Mouse (Mus musculus) R1 (cell line): ENCODE data around the gene Olfr668.
"Not testable (repeated sequence)": the region's sequence is repeated elsewhere in the genome, so short reads cannot be mapped to it uniquely, and the experiment has no call there.

ENCODE experiments used
- DNase-seq: peaks from one replicate; pipeline ENCODE4 v3.0.0-alpha.2; 2018; ENCODE audit warnings: low read depth, low spot score

The Olfr668 gene

DNA sequence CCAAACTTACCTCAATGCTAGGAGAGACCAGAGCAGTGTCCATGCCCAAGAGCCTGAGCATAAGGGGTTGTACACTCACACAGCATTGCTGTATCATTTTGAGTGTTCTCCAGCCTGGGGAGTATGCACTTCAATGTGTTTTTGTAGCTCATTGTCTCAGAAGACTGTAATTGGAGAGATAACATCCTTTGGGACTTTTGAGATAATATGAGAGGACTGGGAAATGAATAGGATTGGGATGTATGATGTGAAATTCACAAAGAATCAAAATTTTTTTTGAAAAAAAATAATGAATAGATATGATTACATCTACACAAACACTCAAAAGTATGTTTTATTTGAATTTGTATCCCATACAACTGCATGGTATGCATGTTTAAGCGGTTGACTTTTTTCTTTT lies at the start of gene Olfr668:
Gene Olfr668, minus strand, starts transcription at position 101 of the 400 bp plus-strand sequence.
- no peak for DNase-seq

DNA sequence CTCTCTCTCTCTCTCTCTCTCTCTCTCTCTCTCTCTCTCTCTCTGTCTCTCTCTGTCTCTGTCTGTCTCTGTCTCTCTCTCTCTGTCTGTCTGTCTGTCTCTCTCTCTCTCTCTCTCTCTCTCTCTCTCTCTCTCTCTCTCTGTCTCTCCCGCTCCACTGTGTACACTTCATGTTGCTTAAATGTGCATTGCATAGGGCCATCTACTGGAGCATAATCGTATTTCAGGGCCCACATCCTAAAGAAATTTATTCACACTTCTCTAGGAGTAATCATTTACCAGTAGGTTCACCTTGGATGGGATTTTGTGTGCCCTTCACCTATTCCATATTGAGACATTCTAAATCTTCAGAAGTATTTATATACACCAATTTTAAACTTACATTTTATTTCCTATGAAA lies 44.6 kb upstream of the Olfr668 start:
- DNase-seq = not testable (repeated sequence)

DNA sequence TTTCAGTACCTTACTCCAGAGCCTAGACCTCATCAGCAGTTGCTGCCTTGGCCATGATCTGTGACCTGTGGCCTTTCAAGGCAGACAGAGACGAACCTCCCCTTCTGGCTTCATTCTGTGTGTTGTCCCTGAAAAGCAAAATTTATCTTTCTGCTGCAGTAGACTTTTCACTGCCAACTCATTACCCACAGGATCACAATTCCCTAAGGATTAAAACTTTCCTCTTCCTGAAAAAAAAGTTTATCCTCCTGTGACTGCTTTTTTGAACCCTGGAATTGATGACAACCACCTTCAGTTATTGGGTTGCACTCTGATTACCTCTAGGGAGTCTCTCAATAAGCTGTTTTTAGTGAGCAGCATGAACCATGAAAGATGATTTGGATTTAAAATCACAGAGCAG lies 34.7 kb upstream of the Olfr668 start, which contains the start of gene Olfr670:
Gene Olfr670, minus strand, starts transcription at position 101 of the 400 bp plus-strand sequence.
- DNase-seq = no peak

DNA sequence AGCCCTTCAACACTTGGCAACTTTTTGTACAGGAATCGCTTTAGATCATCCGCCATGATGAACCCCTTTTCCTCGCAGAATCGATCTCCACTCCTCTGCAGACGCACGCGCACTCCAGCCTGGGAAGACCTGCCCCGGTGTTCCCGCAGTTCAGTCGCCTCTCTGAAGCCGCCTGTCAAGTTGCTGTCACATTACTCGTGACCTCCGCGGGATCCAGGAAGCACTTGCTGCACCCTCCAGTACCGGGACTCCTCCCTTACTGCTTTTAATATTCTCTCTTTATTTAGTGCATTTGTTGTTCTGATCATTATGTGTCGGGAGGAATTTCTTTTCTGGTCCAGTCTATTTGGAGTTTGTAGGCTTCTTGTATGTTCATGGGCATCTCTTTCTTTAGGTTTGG lies 22.4 kb upstream of the Olfr668 start:
- DNase-seq = peak; percentile 31

DNA sequence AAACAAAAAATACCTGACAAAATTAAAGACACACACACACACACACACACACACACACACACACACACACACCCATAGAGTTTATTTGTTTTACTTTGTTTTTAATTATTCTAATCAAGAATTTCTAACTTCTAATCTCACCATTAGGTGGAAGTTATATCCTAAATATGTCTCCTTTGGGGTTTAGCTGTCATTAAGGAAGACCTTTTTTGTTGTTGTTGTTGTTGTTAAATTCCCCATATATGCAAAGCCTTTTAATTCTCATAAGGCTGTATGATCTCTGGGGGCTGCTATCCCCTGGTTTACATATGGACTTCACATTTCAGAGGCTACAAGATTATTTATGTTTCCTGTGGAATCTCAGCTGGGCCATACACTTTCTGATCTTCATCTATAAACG lies 6.1 kb upstream of the Olfr668 start, which contains the start of gene Olfr669:
Gene Olfr669, plus strand, starts transcription at position 301 of the 400 bp plus-strand sequence.
- no peak for DNase-seq

DNA sequence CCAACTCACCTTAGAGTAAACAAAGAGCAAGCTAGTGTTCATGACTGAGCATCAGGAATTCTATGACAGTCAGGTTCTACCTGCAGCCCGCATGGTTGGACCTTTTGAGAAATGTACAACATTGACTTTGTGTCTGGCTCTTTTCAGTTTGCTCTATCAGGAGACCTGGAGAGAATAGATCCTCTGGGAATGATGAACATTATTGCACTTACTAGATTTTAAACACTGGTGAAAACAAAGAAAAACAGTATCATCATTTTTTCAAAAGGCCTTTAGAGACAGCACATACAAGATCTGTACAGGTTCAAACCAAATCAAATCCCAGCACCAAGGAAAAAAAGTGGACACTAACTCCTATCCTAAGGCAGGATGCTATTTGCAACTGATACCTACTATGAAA lies 6.5 kb downstream of the Olfr668 start, which contains the start of gene Olfr667:
Gene Olfr667, minus strand, starts transcription at position 101 of the 400 bp plus-strand sequence.
- DNase-seq = no peak

DNA sequence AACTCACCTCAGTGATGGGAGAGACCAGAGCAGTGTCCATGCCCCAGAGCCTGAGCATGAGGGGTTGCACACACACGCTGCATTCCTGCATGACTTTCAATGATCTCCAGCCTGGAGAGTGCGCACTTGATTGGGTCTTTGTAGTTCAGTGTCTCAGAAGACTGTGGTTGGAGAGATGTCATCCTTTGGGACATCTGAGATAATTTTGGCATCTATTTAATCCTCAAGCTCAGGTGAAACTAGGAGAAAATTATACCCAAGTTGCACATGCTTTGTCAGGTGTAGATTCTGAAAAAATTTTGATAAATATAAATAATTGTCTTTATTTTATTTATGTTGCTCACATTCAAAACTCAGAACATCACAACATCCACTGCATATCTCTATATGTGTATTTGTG lies 32.0 kb downstream of the Olfr668 start, which contains the start of gene Olfr666:
Gene Olfr666, minus strand, starts transcription at position 101 of the 400 bp plus-strand sequence.
- DNase-seq = no peak

DNA sequence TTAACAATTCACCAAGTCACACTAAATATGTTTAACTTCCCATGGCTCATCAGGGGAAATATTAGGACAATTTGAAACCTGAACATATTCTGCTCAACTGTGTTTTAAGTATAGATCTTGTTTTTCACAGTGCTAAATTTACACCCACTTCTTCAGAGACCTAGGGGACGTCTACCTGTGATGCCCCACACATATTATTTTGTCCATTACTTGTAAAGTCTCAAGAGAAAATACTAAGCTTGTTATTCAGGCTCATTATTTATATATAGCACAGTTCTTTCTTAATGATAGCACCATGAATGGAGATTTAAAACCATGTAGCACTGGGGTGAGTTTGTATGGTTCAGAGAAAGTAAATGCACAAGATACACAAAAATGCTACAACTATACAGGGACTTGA lies 50.1 kb downstream of the Olfr668 start, which contains the start of gene Olfr665:
Gene Olfr665, plus strand, starts transcription at position 301 of the 400 bp plus-strand sequence.
- DNase-seq = no peak
